Mouse (Mus musculus): ENCODE measurements around the gene Mtmr12. TPM values are rescaled to one million over a fixed set of nuclear protein-coding genes. Genes with fewer than 3 reads are reported as not detected.
A peak's percentile ranks its signal among the peaks of the same experiment; 100 is the strongest.
"Not testable (repeated sequence)": the region's sequence is repeated elsewhere in the genome, so short reads cannot be mapped to it uniquely, and the experiment has no call there.

The Mtmr12 gene
- polyA plus RNA-seq, 1 experiment, result 30.0 TPM

DNA sequence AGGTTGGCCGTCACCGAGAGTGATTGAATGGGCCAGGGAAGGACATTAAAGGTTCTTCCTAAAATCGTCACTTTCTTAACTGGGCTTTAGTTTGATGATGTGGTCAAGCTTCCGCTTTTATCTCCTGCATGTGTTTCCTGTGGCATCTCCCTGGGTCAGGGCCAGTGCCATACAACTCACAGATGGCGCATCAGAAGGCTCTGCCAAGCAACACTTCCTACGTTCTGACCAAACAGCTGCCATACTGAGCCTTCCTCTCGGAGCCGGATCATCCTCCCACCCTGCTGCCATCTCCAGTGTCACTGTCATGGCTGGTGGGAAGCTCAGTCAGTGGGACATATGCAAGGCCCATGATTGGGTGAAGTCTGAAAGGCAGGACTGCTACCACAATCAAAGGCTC is 6.7 kb downstream of the Mtmr12 start:
- peaks cover 76% of the 10 kb centered on the region for H3K4me1 ChIP-seq (ENCODE audit: control insufficient read depth, insufficient read depth, low read length)
- H3K27ac ChIP-seq (ENCODE audit: insufficient read depth, low read depth, low read length), result peak overlapping the region; percentile 77
- no peak for TF ChIP-seq CTCF (IDR thresholded peaks at IDR 0.05; ENCODE audit: low read depth, low read length)
- no peak for TF ChIP-seq POLR2A (IDR thresholded peaks at IDR 0.05; ENCODE audit: borderline replicate concordance, low read depth, low read length)
- peak overlapping the region; percentile 25 for H3K4me3 ChIP-seq (ENCODE audit: insufficient read depth, low read length)

DNA sequence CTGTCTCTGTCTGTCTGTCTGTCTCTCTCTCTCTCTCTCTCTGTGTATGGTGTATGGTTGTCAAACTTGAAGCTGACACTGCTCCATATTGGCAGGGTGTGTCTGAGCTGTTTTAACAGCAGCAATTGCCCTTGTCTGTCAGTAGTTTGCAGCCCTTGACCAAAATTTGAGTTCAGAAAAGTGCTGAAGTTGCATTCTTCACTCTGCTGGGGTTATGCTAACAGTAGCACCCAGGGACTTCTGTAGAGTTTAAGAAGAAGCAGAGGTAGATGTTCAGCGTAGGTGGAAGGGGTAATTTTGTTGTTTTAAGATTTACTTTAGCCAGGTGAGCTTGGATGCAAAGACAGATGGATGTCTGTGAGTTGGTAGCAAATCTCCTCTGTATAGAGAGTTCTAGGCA is 7.4 kb downstream of the Mtmr12 start:
- TF ChIP-seq CTCF (IDR thresholded peaks at IDR 0.05; ENCODE audit: low read depth, low read length) (no peak), POLR2A (IDR thresholded peaks at IDR 0.05; ENCODE audit: borderline replicate concordance, low read depth, low read length) (no peak)
- Histone ChIP-seq H3K27ac (ENCODE audit: insufficient read depth, low read depth, low read length) (peak overlapping the region; percentile 77), H3K4me3 (ENCODE audit: insufficient read depth, low read length) (no peak overlapping the region), H3K4me1 (ENCODE audit: control insufficient read depth, insufficient read depth, low read length) (peaks cover 73% of the 10 kb centered on the region)

DNA sequence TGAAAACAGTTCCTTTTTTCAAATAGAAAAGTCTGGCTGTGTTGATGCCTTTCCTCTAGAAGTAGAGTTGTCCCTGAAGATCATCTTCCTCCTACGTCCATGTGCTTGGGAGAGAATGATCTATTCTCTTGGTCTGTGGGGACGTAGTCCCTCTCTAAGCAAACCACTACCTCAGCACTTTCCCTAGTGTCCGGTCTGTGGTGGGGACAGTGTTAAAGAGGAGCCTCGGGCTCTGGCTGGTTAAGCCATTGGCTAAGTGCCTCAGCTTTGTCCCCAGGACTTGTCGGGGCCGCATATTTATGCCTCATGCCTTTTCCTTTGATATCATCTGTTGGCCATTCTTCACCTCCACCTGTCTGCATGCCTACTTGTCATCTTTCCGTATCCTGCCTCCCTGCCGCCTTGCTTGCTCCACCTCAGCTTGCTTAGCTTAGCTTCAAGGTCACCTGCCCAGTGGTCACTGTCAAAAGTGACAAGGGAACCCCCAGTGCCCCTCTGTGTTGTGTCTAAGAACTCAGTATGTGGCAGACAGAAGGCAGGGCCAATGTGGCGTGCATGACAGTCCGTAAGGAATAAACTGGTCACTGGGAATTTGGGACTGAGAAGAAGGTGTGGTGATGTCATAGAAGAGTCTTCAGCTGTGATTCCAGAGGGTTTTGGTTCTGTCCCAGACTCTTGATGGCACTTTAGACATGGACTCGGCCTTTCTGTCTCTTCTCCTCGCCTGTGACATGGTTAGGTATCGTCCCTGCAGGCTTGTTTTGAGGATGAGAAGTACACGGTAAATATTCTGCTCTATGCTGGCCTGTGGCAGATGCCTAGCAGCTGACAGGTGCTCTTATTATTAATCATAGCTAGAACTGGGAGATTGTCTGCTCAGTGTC is 9.9 kb downstream of the Mtmr12 start:
- Histone ChIP-seq H3K27ac (ENCODE audit: insufficient read depth, low read depth, low read length) (peak overlapping the region; percentile 80), H3K4me1 (ENCODE audit: control insufficient read depth, insufficient read depth, low read length) (peaks cover 60% of the 10 kb centered on the region), H3K4me3 (ENCODE audit: insufficient read depth, low read length) (no peak overlapping the region)
- no peak for TF ChIP-seq CTCF (IDR thresholded peaks at IDR 0.05; ENCODE audit: low read depth, low read length)
- no peak for TF ChIP-seq POLR2A (IDR thresholded peaks at IDR 0.05; ENCODE audit: borderline replicate concordance, low read depth, low read length)

DNA sequence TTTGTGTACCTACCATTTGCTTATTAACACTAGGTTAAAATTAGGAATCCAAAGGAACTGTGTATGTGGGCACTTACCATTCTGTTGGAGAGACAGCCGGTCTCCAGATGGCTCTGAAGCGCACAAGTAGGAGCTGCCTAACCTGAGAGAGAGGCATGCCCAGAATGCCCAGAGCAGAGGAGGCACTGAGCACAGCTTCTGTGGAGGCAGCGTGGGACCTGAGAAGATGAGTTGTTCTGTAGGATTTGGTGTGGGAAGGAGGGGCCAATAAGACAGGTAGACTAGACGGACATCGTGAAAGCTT is 10.5 kb downstream of the Mtmr12 start:
- H3K27ac ChIP-seq (ENCODE audit: insufficient read depth, low read depth, low read length), result no peak overlapping the region
- no peak overlapping the region for H3K4me3 ChIP-seq (ENCODE audit: insufficient read depth, low read length)
- H3K4me1 ChIP-seq (ENCODE audit: control insufficient read depth, insufficient read depth, low read length), result peaks cover 57% of the 10 kb centered on the region
- no peak for TF ChIP-seq POLR2A (IDR thresholded peaks at IDR 0.05; ENCODE audit: borderline replicate concordance, low read depth, low read length)
- TF ChIP-seq CTCF (IDR thresholded peaks at IDR 0.05; ENCODE audit: low read depth, low read length), result no peak

DNA sequence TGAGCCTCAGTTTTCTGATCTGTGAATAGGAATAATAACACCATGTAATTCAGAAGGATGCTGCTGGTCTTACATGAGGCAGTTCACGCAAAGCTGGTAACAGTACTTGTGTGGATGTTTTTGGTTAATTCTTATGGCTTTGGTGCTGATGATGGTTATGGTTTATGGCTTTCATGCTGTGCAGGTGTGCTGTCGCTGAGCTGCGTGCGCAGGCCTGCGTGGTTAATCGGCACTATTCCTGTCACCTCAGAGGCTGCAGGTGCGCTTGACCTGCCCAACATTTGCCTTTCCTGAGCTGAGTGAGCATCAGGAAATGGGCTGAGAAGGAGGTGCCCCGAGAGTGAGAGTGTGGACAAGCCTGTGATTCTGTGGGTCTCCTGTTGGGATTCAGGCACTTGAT is 11.3 kb downstream of the Mtmr12 start:
- H3K27ac ChIP-seq (ENCODE audit: insufficient read depth, low read depth, low read length), result no peak overlapping the region
- TF ChIP-seq CTCF (IDR thresholded peaks at IDR 0.05; ENCODE audit: low read depth, low read length) (no peak), POLR2A (IDR thresholded peaks at IDR 0.05; ENCODE audit: borderline replicate concordance, low read depth, low read length) (no peak)
- peaks cover 51% of the 10 kb centered on the region for H3K4me1 ChIP-seq (ENCODE audit: control insufficient read depth, insufficient read depth, low read length)
- no peak overlapping the region for H3K4me3 ChIP-seq (ENCODE audit: insufficient read depth, low read length)

DNA sequence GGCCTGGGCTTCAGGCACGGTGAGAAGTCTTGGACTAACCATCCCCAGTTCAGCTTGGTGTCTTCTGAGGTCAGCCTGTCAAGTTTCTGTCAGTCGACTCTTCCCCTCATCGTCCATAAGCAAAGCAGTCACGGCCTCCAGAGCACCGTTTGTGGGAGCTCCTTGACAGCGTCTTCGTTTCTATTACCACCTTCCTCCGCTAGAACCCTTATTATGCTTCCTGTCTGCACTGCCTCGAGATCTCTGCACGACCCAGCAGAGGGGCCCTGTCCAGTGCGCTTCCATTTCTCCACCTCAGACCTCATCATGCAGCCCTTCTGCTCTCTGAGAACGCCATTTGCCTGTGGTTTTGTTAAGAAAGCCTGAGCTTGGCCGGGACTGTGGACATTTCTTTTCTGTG is 12.0 kb downstream of the Mtmr12 start:
- Histone ChIP-seq H3K4me1 (ENCODE audit: control insufficient read depth, insufficient read depth, low read length) (peaks cover 48% of the 10 kb centered on the region), H3K4me3 (ENCODE audit: insufficient read depth, low read length) (no peak overlapping the region), H3K27ac (ENCODE audit: insufficient read depth, low read depth, low read length) (no peak overlapping the region)
- TF ChIP-seq CTCF (IDR thresholded peaks at IDR 0.05; ENCODE audit: low read depth, low read length) (no peak), POLR2A (IDR thresholded peaks at IDR 0.05; ENCODE audit: borderline replicate concordance, low read depth, low read length) (no peak)

DNA sequence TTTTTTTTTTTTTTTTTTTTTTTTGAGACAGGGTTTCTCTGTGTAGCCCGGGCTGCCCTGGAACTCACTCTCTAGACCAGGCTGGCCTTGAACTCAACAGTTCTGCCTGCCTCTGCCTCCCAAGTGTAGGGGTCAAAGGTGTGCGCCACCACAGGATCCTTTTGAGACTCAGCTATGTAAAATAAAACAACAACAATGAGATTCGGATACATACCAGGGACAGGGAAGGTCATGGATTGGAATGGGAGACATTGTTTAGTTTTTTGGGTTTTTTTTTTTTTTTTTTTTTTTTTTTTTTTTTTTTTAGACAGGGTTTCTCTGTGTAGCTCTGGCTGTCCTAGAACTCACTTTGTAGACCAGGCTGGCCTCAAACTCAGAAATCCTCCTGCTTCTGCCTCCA is 12.5 kb downstream of the Mtmr12 start:
- H3K27ac ChIP-seq (ENCODE audit: insufficient read depth, low read depth, low read length); H3K4me3 ChIP-seq (ENCODE audit: insufficient read depth, low read length): not testable (repeated sequence)
- peaks cover 47% of the 10 kb centered on the region for H3K4me1 ChIP-seq (ENCODE audit: control insufficient read depth, insufficient read depth, low read length)

DNA sequence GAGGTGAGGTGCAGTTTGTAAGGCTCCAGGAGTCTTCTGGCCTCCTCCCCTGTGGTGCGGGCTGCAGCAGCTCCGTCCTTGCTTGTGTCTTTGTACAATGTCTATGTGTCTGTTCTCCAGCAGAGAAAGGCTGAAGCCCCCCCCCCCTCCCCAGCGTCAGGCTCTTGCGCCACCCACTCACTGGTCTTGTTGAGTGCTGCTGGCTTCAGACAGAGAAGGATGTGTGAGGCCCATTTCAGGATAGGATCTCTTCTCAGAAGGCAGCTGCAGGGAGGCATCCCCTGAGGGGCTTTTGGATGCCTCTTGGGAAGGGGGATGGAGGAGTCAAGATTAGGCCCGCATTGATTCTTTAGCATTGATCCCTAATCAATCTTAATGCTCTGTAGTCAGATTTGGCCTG is 13.0 kb downstream of the Mtmr12 start:
- no peak for TF ChIP-seq CTCF (IDR thresholded peaks at IDR 0.05; ENCODE audit: low read depth, low read length)
- TF ChIP-seq POLR2A (IDR thresholded peaks at IDR 0.05; ENCODE audit: borderline replicate concordance, low read depth, low read length), result no peak
- H3K4me1 ChIP-seq (ENCODE audit: control insufficient read depth, insufficient read depth, low read length), result peaks cover 45% of the 10 kb centered on the region
- no peak overlapping the region for H3K27ac ChIP-seq (ENCODE audit: insufficient read depth, low read depth, low read length)
- H3K4me3 ChIP-seq (ENCODE audit: insufficient read depth, low read length), result no peak overlapping the region

DNA sequence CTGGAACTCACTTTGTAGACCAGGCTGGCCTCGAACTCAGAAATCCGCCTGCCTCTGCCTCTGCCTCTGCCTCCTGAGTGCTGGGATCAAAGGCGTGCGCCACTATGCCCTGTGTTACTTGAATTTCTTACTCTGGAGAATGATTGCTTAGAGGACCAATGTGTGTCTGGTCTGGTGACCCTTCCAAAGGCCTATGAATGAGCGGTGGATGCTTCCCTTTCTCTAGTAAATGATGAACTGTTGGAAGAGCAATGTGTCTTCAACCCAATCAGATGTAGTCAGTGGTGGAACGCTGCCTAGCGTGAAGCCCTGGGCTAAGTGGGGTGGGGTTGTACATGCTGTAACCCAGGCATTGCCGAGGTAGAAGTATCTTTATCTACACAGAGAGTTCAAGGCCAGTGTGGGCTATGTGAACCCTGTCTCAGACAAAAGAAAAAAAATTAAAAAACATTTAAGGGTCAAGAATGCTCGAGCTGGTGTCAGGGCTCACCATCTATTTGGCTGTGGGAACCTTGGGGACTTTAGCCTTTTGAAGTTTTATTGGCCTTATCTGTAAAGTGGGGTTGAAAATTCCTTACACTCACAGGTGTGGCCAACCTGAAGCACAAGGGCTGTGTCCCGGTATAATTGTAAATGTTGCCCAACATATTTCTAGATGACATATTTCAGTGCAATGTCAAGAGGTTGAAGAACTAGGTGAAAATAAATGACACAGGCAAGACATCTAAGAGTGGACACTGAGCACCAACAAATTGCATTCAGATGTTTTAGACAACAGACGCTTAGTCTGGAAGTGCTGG is 14.0 kb downstream of the Mtmr12 start:
- Histone ChIP-seq H3K4me1 (ENCODE audit: control insufficient read depth, insufficient read depth, low read length) (peaks cover 36% of the 10 kb centered on the region), H3K4me3 (ENCODE audit: insufficient read depth, low read length) (no peak overlapping the region), H3K27ac (ENCODE audit: insufficient read depth, low read depth, low read length) (no peak overlapping the region)
- no peak for TF ChIP-seq POLR2A (IDR thresholded peaks at IDR 0.05; ENCODE audit: borderline replicate concordance, low read depth, low read length)
- TF ChIP-seq CTCF (IDR thresholded peaks at IDR 0.05; ENCODE audit: low read depth, low read length), result no peak

DNA sequence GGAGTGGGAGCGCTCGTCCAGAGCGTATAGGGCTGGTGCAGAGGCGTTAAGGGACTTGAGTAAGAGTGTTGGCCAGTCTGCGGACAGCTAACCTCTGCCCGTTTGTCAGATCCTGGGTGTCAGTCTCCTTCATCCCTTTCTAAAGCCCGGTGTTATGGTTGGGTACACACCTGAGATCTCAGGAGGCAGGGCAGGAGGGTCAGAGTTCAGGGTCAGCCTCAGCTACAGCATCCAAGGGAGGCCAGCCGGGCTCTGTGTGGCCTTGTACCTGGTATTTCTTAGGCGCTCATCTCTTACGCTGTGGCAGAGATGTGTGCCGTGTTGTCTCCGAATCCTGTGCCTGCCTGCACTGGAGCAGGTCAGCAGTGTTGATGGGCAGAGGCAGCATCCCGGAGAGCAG is 16.3 kb downstream of the Mtmr12 start:
- no peak overlapping the region for H3K27ac ChIP-seq (ENCODE audit: insufficient read depth, low read depth, low read length)
- no peak overlapping the region for H3K4me3 ChIP-seq (ENCODE audit: insufficient read depth, low read length)

More for the DNA sequence above, 16.3 kb downstream of the Mtmr12 start:
- peaks cover 16% of the 10 kb centered on the region for H3K4me1 ChIP-seq (ENCODE audit: control insufficient read depth, insufficient read depth, low read length)
- no peak for TF ChIP-seq POLR2A (IDR thresholded peaks at IDR 0.05; ENCODE audit: borderline replicate concordance, low read depth, low read length)
- no peak for TF ChIP-seq CTCF (IDR thresholded peaks at IDR 0.05; ENCODE audit: low read depth, low read length)
